Mouse (Mus musculus) bone marrow, adult 2 months (tissue): Measurements from ENCODE around the gene Wars.

ENCODE experiments used
- CTCF ChIP-seq: fragments of 200-500 bp; IDR thresholded peaks from 2 replicates; pipeline ENCODE4 v1.5.1; 2011; ENCODE audit warnings: low read length, control low read depth; ENCODE audit not compliant: control insufficient read depth, insufficient read depth
- POLR2A ChIP-seq: fragments of 200-500 bp; IDR thresholded peaks from 2 replicates; pipeline ENCODE4 v1.6.1; 2011; ENCODE audit warnings: low read depth, mild to moderate bottlenecking, control low read depth, low read length, borderline replicate concordance; ENCODE audit not compliant: control insufficient read depth

- TF ChIP-seq POLR2A = no peak
- TF ChIP-seq CTCF = no peak
Observed at GRCm38 (mm10) chr12:108931341-108932053, 37.5 kb upstream of the Wars start.
